Mouse (Mus musculus) ovary, postnatal 10 days (tissue): ENCODE results near the gene Ncoa3.
A peak's percentile ranks its signal among the peaks of the same experiment; 100 is the strongest.

Experiments used
- DNase-seq: peaks from one replicate; pipeline ENCODE4 v3.0.0; 2022; ENCODE audit warnings: low spot score

Gene Ncoa3

DNA sequence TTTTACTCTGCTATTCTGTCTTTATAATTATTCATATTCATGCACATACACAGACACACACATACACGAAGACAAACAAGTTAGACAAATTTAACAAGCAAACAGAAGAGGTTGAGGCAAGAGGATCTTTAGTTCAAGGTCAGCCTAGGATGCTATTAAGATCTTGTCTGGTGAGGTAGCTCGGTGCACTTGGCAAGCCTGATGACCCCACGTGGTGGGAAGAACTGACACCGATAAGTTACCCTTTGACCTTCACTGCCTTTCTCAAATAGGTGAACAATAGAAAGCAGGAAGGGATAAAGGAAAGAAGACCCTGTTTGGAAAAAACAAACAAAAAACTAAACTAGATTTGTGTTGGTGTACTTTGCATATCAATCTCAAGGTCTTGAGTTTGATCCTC, 10.0 kb downstream of the Ncoa3 start:
- no peak for DNase-seq

DNA sequence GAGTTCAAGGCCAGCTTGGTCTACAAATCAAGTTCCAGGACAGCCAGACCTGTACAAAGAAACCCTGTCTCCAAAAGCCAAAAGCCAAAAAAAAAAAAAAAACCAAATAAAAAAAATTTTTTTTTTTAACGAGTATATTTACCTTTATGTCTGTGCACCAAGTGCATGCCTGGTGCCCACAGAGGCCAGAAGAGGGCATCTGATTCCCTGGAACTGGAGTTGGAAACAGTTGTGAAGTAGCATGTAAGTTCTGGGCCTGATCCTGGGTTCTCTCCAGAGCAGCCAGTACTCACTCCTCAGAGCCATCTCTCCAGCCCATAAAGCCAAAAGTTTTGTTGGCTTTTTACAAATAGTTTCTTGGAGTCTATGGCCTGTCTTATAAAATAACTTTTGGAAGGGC, 10.6 kb downstream of the Ncoa3 start:
- DNase-seq: no peak

- no peak for DNase-seq
Observed at GRCm38 (mm10) chr2:166007046-166007445, 14.6 kb downstream of the Ncoa3 start.

- DNase-seq: no peak
Observed at GRCm38 (mm10) chr2:166008558-166009392, 16.3 kb downstream of the Ncoa3 start.

DNA sequence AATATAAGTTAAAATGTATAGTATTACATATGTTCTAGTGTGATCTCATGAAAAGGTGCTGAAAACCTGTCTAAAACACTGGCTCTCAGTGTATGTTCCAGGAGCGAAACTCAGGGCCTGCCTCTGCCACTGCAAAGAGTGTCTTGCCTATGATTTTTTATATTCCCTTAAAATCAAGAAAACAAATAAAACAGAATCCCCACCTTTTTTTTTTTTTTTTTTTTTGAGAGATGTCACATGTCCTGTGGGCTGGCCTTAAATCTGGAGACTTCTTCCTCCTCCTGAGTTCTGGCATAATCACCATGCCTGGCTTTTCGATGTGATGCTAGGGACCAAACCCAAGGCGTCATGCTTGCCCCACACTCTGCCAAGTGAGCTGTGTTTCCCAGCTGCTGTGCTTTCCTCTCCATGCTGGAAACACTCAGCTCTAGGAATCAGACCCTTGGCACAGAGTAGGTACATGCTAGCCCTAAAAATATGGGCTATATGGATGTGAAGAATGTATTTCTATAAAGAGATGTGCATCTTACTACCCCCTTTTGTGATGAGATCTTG, 17.0 kb downstream of the Ncoa3 start:
- DNase-seq: no peak

DNA sequence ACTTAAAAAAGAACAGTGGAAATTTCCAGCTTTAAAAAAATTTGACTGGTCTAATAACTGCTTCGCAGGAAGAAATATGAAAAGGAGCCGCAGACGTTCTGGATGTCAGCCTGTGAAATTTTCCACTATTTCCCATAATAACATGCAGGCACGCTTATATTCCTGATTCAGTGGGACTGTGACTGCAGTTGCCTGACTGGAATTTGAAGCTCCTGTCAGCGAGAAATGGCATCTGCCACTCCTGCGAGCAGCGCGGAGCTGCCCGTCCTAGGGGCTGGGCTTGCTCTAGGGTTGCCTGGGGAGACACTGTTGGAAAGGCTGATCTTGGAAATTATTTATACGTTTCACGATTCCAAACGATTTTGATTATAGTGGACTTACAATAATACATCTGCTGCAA, 17.9 kb downstream of the Ncoa3 start:
- DNase-seq: no peak

- no peak for DNase-seq
Observed at GRCm38 (mm10) chr2:166011422-166011821, 19.0 kb downstream of the Ncoa3 start.

DNA sequence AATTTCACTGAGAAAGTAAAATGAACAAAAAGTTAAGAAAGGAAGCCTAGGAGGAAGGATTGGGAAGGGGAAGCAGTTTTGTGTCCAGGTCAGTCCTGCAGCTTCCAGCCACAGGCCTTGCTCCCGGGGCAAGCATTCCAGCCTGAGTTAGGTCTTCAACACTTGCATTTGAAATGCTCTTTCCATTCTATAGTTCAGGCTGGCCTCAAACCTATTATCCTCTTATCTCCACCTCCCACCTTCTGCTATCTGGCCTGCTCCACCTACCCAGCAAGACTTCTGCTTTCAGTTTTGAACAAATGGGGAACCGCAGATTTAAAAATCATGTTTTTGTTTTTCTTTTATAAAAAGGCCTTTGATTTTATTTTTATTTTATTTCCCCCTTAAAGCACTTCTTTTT, 19.7 kb downstream of the Ncoa3 start:
- DNase-seq: no peak

GRCm38 (mm10) chr2:166018769-166019168, 26.3 kb downstream of the Ncoa3 start:
- DNase-seq: no peak

DNA sequence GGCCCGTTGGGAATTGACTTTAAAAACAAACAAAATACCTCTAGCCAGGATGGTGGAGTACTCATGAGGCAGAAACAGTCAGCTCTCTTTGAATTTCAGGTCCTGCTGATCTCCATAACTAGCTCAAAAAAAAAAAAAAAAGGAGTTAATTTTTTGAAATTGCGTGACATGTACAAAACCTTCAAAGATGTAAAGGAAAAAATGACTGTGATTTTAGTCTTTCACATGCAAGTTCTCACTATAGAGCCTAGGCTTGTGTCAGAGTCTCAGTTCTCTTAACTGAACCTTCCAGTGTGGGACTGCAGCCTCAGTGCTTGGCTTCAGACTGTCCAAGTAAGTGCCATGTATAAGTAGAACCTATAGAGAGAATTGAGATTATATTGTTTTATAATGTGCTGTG, 27.6 kb downstream of the Ncoa3 start:
- DNase-seq: no peak

DNA sequence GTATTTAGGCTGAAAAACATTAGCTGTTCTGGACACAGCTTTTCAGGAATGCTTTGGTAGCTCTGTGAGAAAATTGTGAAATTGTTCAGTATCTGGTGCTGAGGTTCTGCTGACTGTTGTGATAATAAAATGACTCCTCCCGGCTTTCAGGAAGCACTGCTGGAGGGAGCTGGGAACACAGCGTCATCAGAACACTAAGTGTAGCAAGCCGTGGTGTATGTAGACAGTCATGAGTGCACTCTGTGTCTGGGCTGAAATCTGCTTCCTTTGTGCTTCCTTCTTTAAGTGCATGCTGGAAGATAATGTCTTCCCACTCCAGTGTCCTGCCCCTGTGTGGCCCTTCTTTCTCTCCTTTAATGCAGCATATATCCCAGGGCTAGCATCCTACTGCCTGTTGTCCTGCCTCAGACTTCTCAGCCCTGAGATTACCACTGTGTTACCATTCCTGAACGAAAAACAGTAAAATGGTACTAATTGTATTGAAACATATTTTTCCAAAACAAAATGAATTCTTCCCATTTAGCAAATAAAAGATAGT, 28.7 kb downstream of the Ncoa3 start:
- no peak for DNase-seq

GRCm38 (mm10) chr2:166021642-166022041, 29.2 kb downstream of the Ncoa3 start:
- DNase-seq: no peak

DNA sequence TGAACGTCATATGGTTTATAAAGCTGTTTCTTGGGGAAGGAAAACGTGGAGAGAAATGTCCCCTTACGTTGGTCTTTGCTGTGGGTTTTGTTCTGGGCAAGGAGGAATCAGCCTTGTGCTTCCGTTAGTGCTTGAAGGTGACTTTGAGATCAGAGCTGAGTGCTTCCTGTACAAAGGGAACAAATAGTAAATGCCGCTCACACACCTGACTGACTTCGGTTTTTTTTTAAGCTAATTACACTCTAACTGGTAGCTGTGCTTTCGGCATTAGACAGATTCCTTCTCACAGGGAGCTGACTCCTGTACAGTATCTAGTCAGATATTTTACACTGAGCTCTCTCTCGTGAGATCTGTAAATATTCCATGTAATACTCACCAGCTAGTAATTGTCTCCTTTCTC, 29.9 kb downstream of the Ncoa3 start:
- DNase-seq: no peak

DNA sequence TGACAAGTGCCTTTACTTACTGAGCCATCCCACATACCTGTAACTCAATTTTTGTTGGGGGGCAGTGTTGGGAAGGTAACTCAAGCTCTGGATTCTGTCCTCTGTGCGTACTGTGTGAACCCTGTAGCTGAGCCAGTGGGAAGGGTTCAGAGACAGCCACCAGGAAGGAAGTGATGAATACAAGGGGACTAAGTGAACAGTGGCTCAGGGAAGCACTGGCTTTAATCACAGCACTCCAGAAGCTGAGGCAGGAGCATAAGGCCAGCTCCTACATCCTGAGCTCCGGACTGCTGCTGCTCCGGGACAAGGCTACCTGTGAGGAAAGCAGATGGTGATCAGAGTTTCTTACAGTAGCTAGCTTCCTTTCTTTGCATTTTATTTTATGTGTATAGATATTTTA, 31.6 kb downstream of the Ncoa3 start:
- DNase-seq: no peak

DNA sequence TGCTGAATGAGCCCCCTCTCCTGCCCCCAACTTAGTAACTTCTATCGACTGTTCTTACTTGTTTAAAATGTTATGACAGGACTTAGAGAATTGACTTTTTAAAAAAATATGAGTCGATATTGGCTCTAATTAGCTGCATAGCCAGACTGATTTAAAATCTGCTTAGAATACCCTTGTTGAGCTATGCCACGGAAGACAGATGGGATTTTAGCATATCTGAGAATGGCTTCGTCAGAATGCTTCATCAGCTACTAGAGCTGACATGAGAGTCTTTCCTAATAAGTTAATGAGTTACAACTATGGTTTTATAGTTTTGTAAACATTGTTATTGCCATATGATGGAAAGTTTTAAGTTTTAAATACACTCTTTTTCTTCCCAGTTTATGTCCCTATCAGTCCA, 32.2 kb downstream of the Ncoa3 start:
- no peak for DNase-seq

GRCm38 (mm10) chr2:166025943-166026342, 33.5 kb downstream of the Ncoa3 start:
- no peak for DNase-seq

GRCm38 (mm10) chr2:166027834-166028233, 35.4 kb downstream of the Ncoa3 start:
- no peak for DNase-seq

- no peak for DNase-seq
Observed at GRCm38 (mm10) chr2:166029232-166029631, 36.8 kb downstream of the Ncoa3 start.

DNA sequence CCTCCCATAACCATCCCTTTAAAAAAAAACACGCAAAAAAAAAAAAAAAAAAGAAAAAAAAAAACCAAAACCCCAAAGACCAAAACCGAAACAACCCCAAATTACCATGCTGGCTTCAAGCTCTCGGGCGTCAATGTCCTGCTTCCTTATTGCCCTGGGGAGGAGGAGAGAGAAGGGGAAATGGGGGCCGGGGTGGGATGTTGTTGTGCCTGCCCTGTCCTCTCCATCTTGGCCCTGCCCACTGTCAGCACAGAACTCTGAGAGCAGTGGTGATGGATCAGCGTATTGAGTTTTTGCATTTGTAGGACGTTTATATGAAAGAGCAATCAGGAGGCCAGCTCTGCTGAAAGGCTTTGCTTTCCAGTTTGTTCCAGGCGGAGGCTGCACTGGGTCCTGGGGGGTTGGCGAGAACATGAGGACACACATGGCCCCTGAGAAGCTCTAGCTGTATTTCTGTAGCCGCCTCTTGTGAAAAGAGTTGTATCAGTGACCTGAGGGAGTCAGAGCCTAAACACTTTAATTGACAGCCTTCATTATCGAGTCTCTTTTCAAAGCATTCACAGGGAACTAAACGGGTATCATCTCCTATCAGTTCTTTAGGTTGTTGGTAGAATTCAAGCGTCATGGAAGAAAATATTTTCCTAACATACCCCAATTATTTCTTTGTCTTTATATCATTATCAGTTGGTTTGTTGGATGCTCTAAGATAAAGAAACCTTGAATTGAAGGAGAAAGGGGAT, 38.0 kb downstream of the Ncoa3 start:
- DNase-seq: no peak

DNA sequence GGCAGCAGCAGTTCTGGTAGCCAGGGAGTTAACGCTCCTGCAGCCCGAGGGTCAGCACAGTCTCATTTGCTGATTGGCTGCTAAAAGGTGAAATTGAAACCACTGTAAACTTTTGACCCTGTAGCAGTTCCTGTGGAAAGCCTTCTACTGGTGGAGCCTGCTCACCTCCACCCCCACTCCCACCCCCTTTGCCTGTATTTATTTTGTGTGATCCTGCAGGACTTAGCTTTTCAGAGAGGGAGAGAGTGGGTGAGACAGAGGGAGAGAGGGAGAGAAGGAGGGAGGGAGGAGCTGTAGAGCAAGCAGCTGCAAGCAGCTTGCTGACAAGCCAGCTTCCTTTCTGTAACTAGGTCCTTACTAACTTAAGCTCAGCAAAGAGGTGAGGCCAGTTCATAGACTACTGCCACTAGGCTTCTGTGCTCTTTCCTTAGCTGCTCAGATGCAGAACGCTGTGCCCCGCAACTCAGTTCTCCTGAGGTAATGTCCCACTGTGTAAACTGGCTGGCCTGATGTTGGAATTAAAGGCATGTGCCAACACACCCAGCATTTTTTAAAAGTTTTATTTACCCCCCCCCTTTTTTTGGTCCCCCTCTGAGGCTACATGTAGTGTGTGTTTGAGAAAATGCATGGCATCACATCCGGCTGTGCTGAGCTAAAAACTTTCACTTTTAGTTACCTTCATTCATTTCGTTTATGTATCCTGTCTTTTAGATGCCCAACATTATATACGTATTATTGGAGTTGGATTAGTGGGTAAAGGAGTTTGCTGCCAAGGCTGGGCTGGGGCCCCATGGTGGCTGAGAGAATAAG, 38.9 kb downstream of the Ncoa3 start:
- DNase-seq: peak; percentile 27

GRCm38 (mm10) chr2:166032628-166033027, 40.2 kb downstream of the Ncoa3 start:
- no peak for DNase-seq

DNA sequence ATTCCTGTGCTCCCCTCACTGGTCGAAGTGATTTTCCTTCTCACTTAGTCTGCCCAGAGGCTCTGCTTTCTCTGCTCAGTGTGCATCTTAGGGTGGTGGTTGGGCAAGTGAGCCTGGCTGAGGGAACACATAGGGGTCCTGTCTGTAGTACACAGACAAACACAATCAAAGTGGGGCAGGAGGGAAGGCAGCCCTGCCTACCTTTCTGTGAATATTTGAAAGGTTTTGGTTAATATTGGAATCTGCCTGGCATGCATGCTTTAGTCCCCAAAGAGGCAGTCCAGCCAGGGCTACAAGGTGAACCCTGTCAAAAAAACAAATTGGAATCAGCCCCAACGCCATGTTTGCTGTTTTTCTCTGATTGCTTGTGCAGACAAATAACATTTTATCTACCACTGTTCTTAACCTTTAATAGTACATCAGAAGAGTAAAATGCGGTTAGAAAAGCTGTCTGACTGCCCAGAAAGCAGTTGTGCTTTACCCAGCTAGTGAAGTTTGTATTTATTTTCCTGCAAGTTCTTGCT, 42.6 kb downstream of the Ncoa3 start:
- DNase-seq: no peak
